Mouse (Mus musculus) liver, embryonic 16.5 days (tissue): ENCODE measurements around the gene Pcgf6. TPM values are rescaled to one million over a fixed set of nuclear protein-coding genes. Genes with fewer than 3 reads are reported as not detected.

Experiments
- ATAC-seq: fragments of 200-750 bp; cut with Nextera tagmentation; 2 replicates; pipeline ENCODE4 v1.8.0; 2017; ENCODE audit warnings: low read depth, mild to moderate bottlenecking, moderate number of reproducible peaks, moderate library complexity
- H3K27ac ChIP-seq: fragments of 300-500 bp; sonication (generic); 2 replicates; pipeline ENCODE4 v1.5.1; 2014; ENCODE audit warnings: mild to moderate bottlenecking, low read length
- H3K27me3 ChIP-seq: fragments of 300-500 bp; sonication (generic); 2 replicates; pipeline ENCODE4 v1.6.1; 2014; ENCODE audit warnings: low read depth, low read length, mixed read lengths; ENCODE audit not compliant: control insufficient read depth, insufficient read depth
- H3K36me3 ChIP-seq: fragments of 300-500 bp; sonication (generic); 2 replicates; pipeline ENCODE4 v1.6.1; 2014; ENCODE audit warnings: mild to moderate bottlenecking; ENCODE audit not compliant: control insufficient read depth, insufficient read depth
- H3K4me1 ChIP-seq: fragments of 300-500 bp; sonication (generic); 2 replicates; pipeline ENCODE4 v1.6.1; 2014; ENCODE audit warnings: low read depth, low read length, mixed read lengths; ENCODE audit not compliant: control insufficient read depth
- H3K4me2 ChIP-seq: fragments of 300-500 bp; sonication (generic); 2 replicates; pipeline ENCODE4 v1.6.1; 2014; ENCODE audit warnings: low read depth, low read length, mixed read lengths
- H3K4me3 ChIP-seq: fragments of 300-500 bp; sonication (generic); 2 replicates; pipeline ENCODE4 v1.5.1; 2014; ENCODE audit warnings: low read depth, mild to moderate bottlenecking, low read length
- H3K9ac ChIP-seq: fragments of 300-500 bp; sonication (generic); 2 replicates; pipeline ENCODE4 v1.6.1; 2014; ENCODE audit warnings: low read depth, low read length
- H3K9me3 ChIP-seq: fragments of 300-500 bp; sonication (generic); replicated peaks from 2 replicates; pipeline ENCODE4 v1.6.1; 2016; ENCODE audit warnings: low read length; ENCODE audit not compliant: control insufficient read depth
- WGBS: fragments of 180-500 bp; shearing (Covaris S2); extraction: QIAGEN DNeasy Blood & Tissue Kit; methylation state at CpG from one replicate; pipeline ENCODE4 v1.1.7; 2014; ENCODE audit not compliant: insufficient replicate concordance; 5-methylcytosine and 5-hydroxymethylcytosine counted together
- polyA plus RNA-seq: library from polyadenylated mRNA; unstranded; fragments of >200 nt; fragmentation: Nextera tagmentation; extraction: Ambion mirVana; gene quantifications from 2 replicates; pipeline ENCODE4 v1.2.1, GENCODE M21; 2015

Gene Pcgf6
- polyA plus RNA-seq, 1 experiment from 2014 or later, result 5.7 TPM

DNA sequence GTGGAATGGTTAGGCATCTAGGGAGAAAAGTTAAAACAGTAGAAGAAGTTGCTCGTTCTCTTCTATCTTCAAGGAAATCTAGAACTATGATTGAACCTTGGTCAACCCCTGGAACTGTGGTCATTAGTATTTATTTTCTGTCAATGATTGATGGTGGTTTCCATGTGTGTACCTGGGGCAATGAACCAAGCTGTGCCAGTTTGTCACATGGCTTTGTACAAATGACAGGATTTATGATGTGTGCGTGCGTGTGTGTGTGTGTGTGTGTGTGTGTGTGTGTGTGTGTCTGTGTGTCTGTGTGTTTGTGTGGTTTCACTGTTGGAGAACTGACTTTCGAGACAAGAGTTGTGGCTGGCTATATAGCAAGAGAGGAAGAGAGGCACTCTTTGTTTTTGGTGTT lies 2.8 kb upstream of the Pcgf6 start:
- Histone ChIP-seq H3K9ac (no peak overlapping the region), H3K4me1 (peaks cover 15% of the 10 kb centered on the region), H3K36me3 (no peaks in the 10 kb centered on the region), H3K4me3 (no peak overlapping the region), H3K4me2 (no peak overlapping the region), H3K27ac (0 out of 2 replicates have a peak overlapping the region, but pooled peaks have one; percentile 14), H3K27me3 (no peaks in the 10 kb centered on the region), H3K9me3 (no peaks in the 10 kb centered on the region)
- WGBS, result 54% methylated on average over 4 of the region's 4 CpGs
- ATAC-seq, result peak; percentile 50

DNA sequence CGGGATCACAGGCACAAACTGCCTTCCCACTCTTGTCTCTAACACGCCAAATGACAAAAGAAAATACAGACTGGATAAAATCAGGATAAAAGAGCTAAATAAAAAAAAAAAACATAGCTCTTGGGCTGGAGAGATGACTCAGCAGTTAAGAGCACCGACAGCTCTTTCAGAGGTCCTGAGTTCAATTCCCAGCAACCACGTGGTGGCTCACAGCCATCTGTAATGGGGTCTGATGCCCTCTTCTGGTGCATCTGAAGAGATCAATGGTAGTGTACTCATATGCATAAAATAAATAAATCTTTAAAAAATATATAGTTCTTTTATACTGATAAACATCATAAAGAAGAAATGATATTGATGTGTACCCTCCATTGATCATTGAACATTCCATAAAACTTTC lies 2.2 kb upstream of the Pcgf6 start:
- no peaks in the 10 kb centered on the region for H3K27me3 ChIP-seq
- H3K4me3 ChIP-seq, result no peak overlapping the region
- ATAC-seq, result no peak
- WGBS, result 60% methylated on average over 4 of the region's 4 CpGs
- no peak overlapping the region for H3K27ac ChIP-seq
- H3K4me2 ChIP-seq, result no peak overlapping the region
- H3K4me1 ChIP-seq, result peaks cover 15% of the 10 kb centered on the region
- no peaks in the 10 kb centered on the region for H3K9me3 ChIP-seq
- H3K9ac ChIP-seq, result no peak overlapping the region
- no peaks in the 10 kb centered on the region for H3K36me3 ChIP-seq

DNA sequence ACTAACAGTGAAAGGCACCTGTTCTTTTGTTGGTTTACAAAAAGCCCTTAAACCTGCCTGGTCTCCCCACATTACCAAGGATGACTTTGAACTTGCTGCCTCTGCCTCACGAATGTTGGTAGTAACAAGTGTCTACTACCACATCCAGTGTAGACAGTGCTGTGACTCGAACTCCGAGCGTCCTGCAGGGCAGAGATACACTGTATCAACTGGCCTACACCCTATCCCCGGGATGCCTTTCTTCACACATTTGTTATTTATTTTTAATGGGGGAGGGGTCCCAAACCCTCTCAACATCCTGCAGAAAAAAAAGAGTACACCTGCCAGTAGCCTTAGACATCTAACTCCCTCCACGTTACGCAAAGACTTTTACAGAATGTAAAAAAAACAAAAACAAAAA lies 866 bp downstream of the Pcgf6 start:
- H3K9me3 ChIP-seq, result no peaks in the 10 kb centered on the region
- H3K27ac ChIP-seq, result no peak overlapping the region; the same call in 1 of the 2 replicates
- H3K36me3 ChIP-seq, result no peaks in the 10 kb centered on the region
- no peaks in the 10 kb centered on the region for H3K27me3 ChIP-seq
- 8% methylated on average over 7 of the region's 7 CpGs for WGBS
- H3K4me3 ChIP-seq, result peak overlapping the region; percentile 86
- peak overlapping the region; percentile 98 for H3K4me2 ChIP-seq
- H3K4me1 ChIP-seq, result peaks cover 15% of the 10 kb centered on the region
- peak overlapping the region; percentile 78 for H3K9ac ChIP-seq
- no peak for ATAC-seq

DNA sequence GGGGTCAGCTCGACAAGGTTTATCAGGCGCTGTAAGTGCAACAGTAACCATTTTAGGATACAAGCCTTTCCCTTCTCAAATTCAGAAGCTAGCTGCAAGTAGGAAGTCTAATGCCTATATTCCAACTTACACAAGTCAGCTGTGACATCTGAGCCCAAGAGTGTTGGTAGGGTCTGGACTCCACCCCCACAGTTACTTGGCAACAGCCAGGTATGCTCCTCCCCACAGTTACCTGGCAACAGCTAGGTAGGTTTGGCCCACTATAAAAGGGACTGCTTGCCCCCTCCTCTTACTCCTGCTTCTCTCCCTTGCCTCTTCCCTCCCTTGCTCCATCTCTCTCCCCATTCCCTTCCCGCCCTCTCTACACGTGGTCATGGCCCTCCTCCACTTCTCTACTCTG lies 1.6 kb downstream of the Pcgf6 start:
- no peak overlapping the region for H3K4me3 ChIP-seq
- 66% methylated on average over 4 of the region's 4 CpGs for WGBS

DNA sequence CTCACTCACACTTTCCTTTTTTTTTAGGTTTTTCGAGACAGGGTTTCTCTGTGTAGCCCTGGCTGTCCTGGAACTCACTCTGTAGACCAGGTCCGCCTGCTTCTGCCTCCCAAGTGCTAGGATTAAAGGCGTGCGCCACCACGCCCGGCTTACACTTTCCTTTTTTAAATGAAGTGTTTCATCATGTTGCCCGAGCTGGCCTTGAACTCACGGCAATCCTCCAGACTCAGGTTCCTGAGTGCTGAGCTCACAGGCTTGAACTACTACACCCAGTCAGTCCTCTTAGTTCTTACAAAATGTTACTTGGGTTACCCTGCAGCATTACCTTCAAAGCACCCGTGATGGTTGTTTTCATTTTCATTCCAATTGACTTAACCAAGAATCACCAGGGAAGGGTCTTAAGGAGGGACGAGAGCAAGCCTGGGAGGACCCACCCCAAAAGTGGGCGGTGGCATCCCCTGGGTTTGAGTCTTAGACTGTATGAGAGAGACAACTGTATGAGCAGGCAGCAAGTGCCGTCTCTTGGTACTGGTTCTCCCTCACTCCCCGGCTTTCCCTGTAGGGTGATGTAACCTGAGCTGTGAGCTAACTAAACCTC lies 3.4 kb downstream of the Pcgf6 start:
- no peak for ATAC-seq
- no peaks in the 10 kb centered on the region for H3K9me3 ChIP-seq
- no peaks in the 10 kb centered on the region for H3K27me3 ChIP-seq
- no peak overlapping the region for H3K9ac ChIP-seq
- no peak overlapping the region for H3K4me2 ChIP-seq
- WGBS, result 78% methylated on average over 13 of the region's 13 CpGs
- H3K27ac ChIP-seq, result no peak overlapping the region
- H3K4me3 ChIP-seq, result no peak overlapping the region
- H3K36me3 ChIP-seq, result no peaks in the 10 kb centered on the region
- H3K4me1 ChIP-seq, result peaks cover 15% of the 10 kb centered on the region

More for the DNA sequence above, 1.6 kb downstream of the Pcgf6 start:
- peak overlapping the region; percentile 98; the same call in 1 of the 2 replicates for H3K4me2 ChIP-seq
- no peaks in the 10 kb centered on the region for H3K9me3 ChIP-seq
- no peaks in the 10 kb centered on the region for H3K36me3 ChIP-seq
- no peak overlapping the region for H3K9ac ChIP-seq
- no peak overlapping the region for H3K27ac ChIP-seq
- ATAC-seq, result no peak
- no peaks in the 10 kb centered on the region for H3K27me3 ChIP-seq
- H3K4me1 ChIP-seq, result peaks cover 15% of the 10 kb centered on the region

DNA sequence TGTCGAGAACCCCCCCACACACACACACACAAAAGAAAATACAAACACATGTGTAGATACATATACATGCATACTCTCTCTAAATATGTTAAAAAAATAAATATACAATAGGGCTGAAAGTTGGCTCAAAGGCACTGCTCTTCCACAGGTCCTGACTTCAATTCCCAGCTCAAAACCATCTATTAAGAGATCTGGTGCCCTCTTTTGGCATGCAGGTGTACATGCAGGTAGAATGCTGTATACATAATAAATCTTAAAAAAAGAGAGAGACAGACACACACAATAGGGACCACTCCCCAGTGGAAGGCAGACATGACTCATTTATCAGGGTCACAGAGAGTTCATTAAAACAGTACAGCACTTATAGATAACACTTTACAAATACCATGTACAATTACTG lies 4.4 kb downstream of the Pcgf6 start:
- no peaks in the 10 kb centered on the region for H3K9me3 ChIP-seq
- H3K36me3 ChIP-seq, result no peaks in the 10 kb centered on the region
- 59% methylated on average over 1 of the region's 1 CpGs for WGBS
- no peak for ATAC-seq
- H3K27me3 ChIP-seq, result no peaks in the 10 kb centered on the region
- H3K27ac ChIP-seq, result no peak overlapping the region
- no peak overlapping the region for H3K4me3 ChIP-seq
- peaks cover 15% of the 10 kb centered on the region for H3K4me1 ChIP-seq
- H3K4me2 ChIP-seq, result no peak overlapping the region
- H3K9ac ChIP-seq, result no peak overlapping the region

DNA sequence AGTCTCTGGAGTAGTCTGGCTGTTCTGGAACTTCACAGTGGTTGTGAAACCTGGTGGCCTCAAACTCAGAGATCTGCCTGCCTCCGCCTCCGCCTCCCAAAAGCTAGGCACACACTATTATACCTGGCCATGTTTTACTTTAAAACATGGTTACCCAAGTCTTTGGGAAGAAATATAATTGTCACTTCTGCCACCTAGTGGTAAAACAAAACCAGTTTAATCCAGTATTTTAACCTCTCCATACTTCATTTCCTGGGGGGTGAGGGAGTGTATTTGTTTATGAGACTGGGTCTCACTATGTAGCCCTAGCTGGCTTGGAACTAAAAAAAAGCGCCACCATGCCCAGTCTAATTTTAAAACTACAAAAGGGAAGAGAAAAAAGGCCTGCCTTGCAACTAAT lies 7.1 kb downstream of the Pcgf6 start:
- Histone ChIP-seq H3K36me3 (peaks cover 2% of the 10 kb centered on the region), H3K9me3 (no peaks in the 10 kb centered on the region)
- WGBS, result 64% methylated on average over 3 of the region's 3 CpGs

DNA sequence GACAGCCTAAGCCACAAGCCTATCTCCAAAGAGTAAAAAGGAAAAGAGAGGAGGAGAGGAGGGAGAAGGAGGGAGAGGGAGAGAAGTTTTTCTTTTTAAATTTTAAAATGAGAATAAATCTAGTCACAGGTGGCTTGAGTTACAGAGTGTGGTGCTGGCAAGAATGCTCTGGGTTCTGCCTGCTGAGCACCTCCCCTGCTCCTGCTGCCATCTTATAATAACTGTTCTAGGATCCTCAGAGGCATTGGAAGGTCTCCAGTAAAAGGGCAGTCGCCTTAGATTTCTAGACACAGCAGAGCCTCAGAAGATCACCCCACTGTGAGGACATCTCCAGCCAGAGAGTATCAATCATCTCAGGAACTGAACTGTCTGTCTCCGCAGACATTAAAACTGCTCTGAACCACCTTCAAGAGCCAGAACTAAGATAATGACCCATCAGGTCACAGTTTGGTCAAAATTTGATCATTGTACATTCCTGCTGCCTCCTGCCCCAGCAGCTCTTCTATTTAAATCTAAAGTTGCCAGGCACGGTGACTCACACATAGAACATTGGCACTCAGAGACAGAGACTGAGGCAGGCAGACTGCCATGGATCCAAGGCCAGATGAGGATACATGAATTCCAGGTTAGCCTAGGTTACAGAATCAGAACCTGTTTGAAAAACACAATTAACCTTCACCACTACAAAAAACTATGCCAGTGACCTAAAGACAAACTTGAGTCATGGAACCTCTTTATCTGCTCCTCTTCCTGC lies 9.8 kb downstream of the Pcgf6 start:
- 72% methylated on average over 3 of the region's 3 CpGs for WGBS
- Histone ChIP-seq H3K4me1 (no peaks in the 10 kb centered on the region), H3K27ac (no peak overlapping the region), H3K27me3 (no peaks in the 10 kb centered on the region), H3K4me2 (no peak overlapping the region), H3K36me3 (peaks cover 2% of the 10 kb centered on the region), H3K9me3 (no peaks in the 10 kb centered on the region), H3K4me3 (no peak overlapping the region), H3K9ac (no peak overlapping the region)
- no peak for ATAC-seq

More for the DNA sequence above, 7.1 kb downstream of the Pcgf6 start:
- H3K4me2 ChIP-seq, result no peak overlapping the region
- ATAC-seq, result no peak
- H3K4me3 ChIP-seq, result no peak overlapping the region
- no peak overlapping the region for H3K9ac ChIP-seq
- H3K4me1 ChIP-seq, result no peaks in the 10 kb centered on the region
- H3K27ac ChIP-seq, result no peak overlapping the region
- no peaks in the 10 kb centered on the region for H3K27me3 ChIP-seq

DNA sequence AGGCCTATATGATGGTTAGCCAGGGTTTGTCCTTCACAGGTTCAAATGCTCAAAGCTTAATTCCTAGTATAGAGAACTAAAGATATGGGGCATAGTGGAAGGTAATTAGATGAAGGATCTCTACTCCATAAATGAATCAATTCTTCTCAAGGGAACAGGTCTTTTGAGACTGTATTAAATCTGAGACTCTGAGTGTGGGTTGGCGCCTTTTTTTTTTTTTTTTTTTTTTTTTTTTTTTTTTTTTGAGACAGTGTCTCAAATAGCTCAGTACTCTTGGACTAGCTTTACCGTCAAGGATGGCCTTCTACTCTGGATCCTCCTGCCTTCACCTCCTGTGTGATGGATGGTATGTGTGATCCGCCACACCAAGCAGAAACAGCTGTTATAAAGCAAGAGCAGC lies 14.1 kb downstream of the Pcgf6 start:
- no peak for ATAC-seq
- WGBS, result 70% methylated on average over 3 of the region's 3 CpGs

More for the DNA sequence above, 14.1 kb downstream of the Pcgf6 start:
- no peaks in the 10 kb centered on the region for H3K27me3 ChIP-seq
- no peak overlapping the region for H3K9ac ChIP-seq
- H3K36me3 ChIP-seq, result peaks cover 6% of the 10 kb centered on the region
- H3K4me1 ChIP-seq, result no peaks in the 10 kb centered on the region
- H3K4me3 ChIP-seq, result no peak overlapping the region
- H3K9me3 ChIP-seq, result no peaks in the 10 kb centered on the region
- no peak overlapping the region for H3K4me2 ChIP-seq
- no peak overlapping the region for H3K27ac ChIP-seq
